Mouse (Mus musculus) hindbrain, postnatal 0 days (tissue): ENCODE data around the gene Six2. TPM values are rescaled to one million over a fixed set of nuclear protein-coding genes. Genes with fewer than 3 reads are reported as not detected.
"Not testable (repeated sequence)": the region's sequence is repeated elsewhere in the genome, so short reads cannot be mapped to it uniquely, and the experiment has no call there.

Experiments
- ATAC-seq: fragments of 200-750 bp; cut with Nextera tagmentation; 2 replicates; pipeline ENCODE4 v1.8.0; 2017; ENCODE audit warnings: mild to moderate bottlenecking, moderate TSS enrichment, moderate library complexity
- DNase-seq: peaks from one replicate; pipeline ENCODE4 v3.0.0-alpha.2; 2015; ENCODE audit warnings: low spot score
- H3K27ac ChIP-seq: fragments of 300-500 bp; sonication (generic); 2 replicates; pipeline ENCODE4 v1.5.1; 2014; ENCODE audit warnings: mild to moderate bottlenecking
- H3K27me3 ChIP-seq: fragments of 300-500 bp; sonication (generic); 2 replicates; pipeline ENCODE4 v1.6.1; 2014; ENCODE audit warnings: low read length, mixed read lengths; ENCODE audit not compliant: insufficient read depth
- H3K36me3 ChIP-seq: fragments of 300-500 bp; sonication (generic); 2 replicates; pipeline ENCODE4 v1.6.1; 2014; ENCODE audit warnings: low read length, mixed read lengths; ENCODE audit not compliant: insufficient read depth
- H3K4me1 ChIP-seq: fragments of 300-500 bp; sonication (generic); 2 replicates; pipeline ENCODE4 v1.6.1; 2014; ENCODE audit warnings: antibody characterized with exemption, low read length, mixed read lengths; ENCODE audit not compliant: insufficient read depth
- H3K4me2 ChIP-seq: fragments of 300-500 bp; sonication (generic); 2 replicates; pipeline ENCODE4 v1.6.1; 2014; ENCODE audit warnings: low read depth, mild to moderate bottlenecking, low read length, moderate library complexity, mixed read lengths
- H3K4me3 ChIP-seq: fragments of 300-500 bp; sonication (generic); 2 replicates; pipeline ENCODE4 v1.5.1; 2014; ENCODE audit warnings: low read length
- H3K9ac ChIP-seq: fragments of 300-500 bp; sonication (generic); replicated peaks from 2 replicates; pipeline ENCODE4 v1.6.1; 2014; ENCODE audit warnings: mild to moderate bottlenecking, low read length, moderate library complexity, mixed read lengths
- H3K9me3 ChIP-seq: fragments of 300-500 bp; sonication (generic); 2 replicates; pipeline ENCODE4 v1.6.1; 2016; ENCODE audit warnings: low read length, mixed read lengths
- CTCF ChIP-seq: IDR thresholded peaks from 2 replicates; pipeline ENCODE4 v1.5.1; 2016; ENCODE audit warnings: antibody characterized with exemption, control low read depth, low read depth
- WGBS: fragments of 180-500 bp; shearing (Covaris S2); extraction: QIAGEN DNeasy Blood & Tissue Kit; methylation state at CpG from one replicate; pipeline ENCODE4 v1.1.7; 2014; 5-methylcytosine and 5-hydroxymethylcytosine counted together
- polyA plus RNA-seq: library from polyadenylated mRNA; unstranded; fragments of >200 nt; fragmentation: Nextera tagmentation; extraction: Ambion mirVana; gene quantifications from 2 replicates; pipeline ENCODE4 v1.2.1, GENCODE M21; 2015
- total RNA-seq: library from RNA; depleted of rRNA; stranded (reverse); fragments of >200 nt; gene quantifications from 2 replicates; pipeline ENCODE4 v1.2.3, GENCODE M21; 2014

The Six2 gene
- total and polyA plus RNA-seq, 2 experiments from 2014 or later, result 0.42 to 0.51 TPM

- Histone ChIP-seq H3K4me3 (no peak overlapping the region), H3K27me3 (peaks cover 99% of the 10 kb centered on the region), H3K4me2 (no peak overlapping the region), H3K9me3 (no peaks in the 10 kb centered on the region), H3K36me3 (no peaks in the 10 kb centered on the region), H3K9ac (no peak overlapping the region), H3K27ac (no peak overlapping the region), H3K4me1 (no peaks in the 10 kb centered on the region)
- WGBS, result 1% methylated on average over 11 of the region's 11 CpGs
- no peak for DNase-seq
- no peak for ATAC-seq
- TF ChIP-seq CTCF, result no peak
These were observed 2.3 kb downstream of the Six2 start for GRCm38 (mm10) chr17:85685689-85686281.

- Histone ChIP-seq H3K4me2 (no peak overlapping the region), H3K4me1 (no peaks in the 10 kb centered on the region; the same call in 1 of the 2 replicates), H3K9ac (no peak overlapping the region), H3K36me3 (no peaks in the 10 kb centered on the region), H3K9me3 (no peaks in the 10 kb centered on the region), H3K27me3 (peaks cover 99% of the 10 kb centered on the region), H3K27ac (no peak overlapping the region), H3K4me3 (no peak overlapping the region)
- DNase-seq (no peak), ATAC-seq (no peak)
- WGBS, result 1% methylated on average over 46 of the region's 46 CpGs
- TF ChIP-seq CTCF, result no peak
These were observed 3.0 kb downstream of the Six2 start for GRCm38 (mm10) chr17:85684841-85685688.

GRCm38 (mm10) chr17:85684436-85684835 is 3.6 kb downstream of the Six2 start:
- H3K4me1 ChIP-seq, DNase-seq, ATAC-seq, H3K9ac ChIP-seq, H3K4me3 ChIP-seq, H3K4me2 ChIP-seq, H3K9me3 ChIP-seq, H3K27ac ChIP-seq, H3K36me3 ChIP-seq: not testable (repeated sequence)
- peaks cover 99% of the 10 kb centered on the region for H3K27me3 ChIP-seq
- WGBS, result 2% methylated on average over 6 of the region's 6 CpGs

DNA sequence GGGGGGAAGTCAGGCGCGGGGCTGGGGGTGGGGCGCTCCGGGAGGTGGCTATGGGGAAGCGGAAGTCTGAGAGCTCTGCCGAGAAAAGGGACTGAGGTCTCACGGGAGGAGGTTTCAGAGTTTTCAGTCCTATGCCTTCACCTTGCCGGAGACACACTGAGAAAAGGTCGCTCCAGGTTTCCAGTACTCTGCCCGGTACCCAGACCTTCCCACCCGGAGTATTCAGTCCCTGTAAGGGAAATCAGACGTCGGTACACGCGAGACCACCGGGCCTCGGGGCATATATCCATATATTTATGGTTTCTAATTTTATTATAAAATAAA is 4.1 kb downstream of the Six2 start:
- ATAC-seq (no peak), DNase-seq (no peak)
- Histone ChIP-seq H3K4me3 (no peak overlapping the region), H3K9me3 (no peaks in the 10 kb centered on the region), H3K36me3 (no peaks in the 10 kb centered on the region), H3K9ac (no peak overlapping the region), H3K27me3 (peaks cover 99% of the 10 kb centered on the region), H3K4me1 (no peaks in the 10 kb centered on the region; the same call in 1 of the 2 replicates), H3K27ac (no peak overlapping the region), H3K4me2 (no peak overlapping the region)
- WGBS, result 2% methylated on average over 16 of the region's 17 CpGs
- TF ChIP-seq CTCF, result no peak

DNA sequence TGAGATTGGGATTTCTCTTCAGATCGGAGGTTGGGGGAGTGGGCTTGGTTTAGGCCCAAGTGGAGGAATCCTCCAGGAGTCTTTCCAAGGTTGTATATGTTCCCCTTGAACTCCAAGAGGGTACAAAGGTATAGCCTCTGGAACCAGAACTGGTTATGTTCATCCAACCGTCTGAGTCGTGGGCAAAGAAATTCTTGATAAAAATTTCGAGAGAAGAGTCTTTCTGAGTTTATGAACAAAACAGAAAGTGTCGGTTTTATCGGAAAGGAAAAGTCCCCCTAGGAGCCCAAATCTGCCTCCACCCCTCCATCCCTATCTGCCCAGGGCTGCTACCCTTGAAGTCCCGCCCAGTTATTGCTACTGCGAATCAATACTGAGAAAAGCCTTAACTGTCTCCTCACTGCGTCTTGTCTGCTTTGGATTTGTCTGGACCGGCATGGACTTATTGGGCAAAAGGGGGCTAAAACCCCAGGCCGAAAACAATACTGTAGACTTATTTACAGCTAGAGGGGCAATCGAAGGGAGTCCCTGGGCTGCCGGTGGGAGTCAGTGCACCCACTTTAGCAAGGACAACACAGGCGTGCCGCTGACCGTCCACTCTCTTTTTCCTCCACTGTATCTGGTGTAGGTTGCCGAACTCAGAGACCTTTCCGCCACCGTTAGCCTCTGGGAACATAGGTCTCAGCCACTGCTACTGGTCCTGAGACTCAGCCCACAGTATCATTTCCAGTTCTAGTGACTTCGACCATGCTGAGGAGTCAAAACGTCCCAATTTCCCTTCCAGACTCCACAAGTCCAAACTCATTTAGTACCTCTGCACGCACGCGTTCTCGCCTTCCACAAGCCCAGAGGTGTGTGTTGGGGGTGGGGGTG is 4.7 kb downstream of the Six2 start:
- 2% methylated on average over 25 of the region's 25 CpGs for WGBS
- Histone ChIP-seq H3K4me1 (no peaks in the 10 kb centered on the region; the same call in 1 of the 2 replicates), H3K9me3 (no peaks in the 10 kb centered on the region), H3K27me3 (peaks cover 99% of the 10 kb centered on the region), H3K36me3 (no peaks in the 10 kb centered on the region), H3K4me2 (no peak overlapping the region), H3K4me3 (no peak overlapping the region), H3K9ac (no peak overlapping the region), H3K27ac (no peak overlapping the region)
- ATAC-seq, result no peak
- TF ChIP-seq CTCF, result no peak
- DNase-seq, result no peak

- WGBS, result 5% methylated on average over 7 of the region's 7 CpGs
- ATAC-seq (no peak), DNase-seq (no peak)
- Histone ChIP-seq H3K27me3 (peaks cover 98% of the 10 kb centered on the region), H3K9me3 (no peaks in the 10 kb centered on the region), H3K36me3 (no peaks in the 10 kb centered on the region), H3K9ac (no peak overlapping the region), H3K27ac (no peak overlapping the region), H3K4me3 (no peak overlapping the region), H3K4me2 (no peak overlapping the region), H3K4me1 (no peaks in the 10 kb centered on the region; the same call in 1 of the 2 replicates)
- TF ChIP-seq CTCF, result no peak
These were observed 5.8 kb downstream of the Six2 start for GRCm38 (mm10) chr17:85682181-85682710.
